Mouse (Mus musculus) cerebellum, adult 8-10 months (tissue): Measurements from ENCODE around the gene Uck2.

Source experiments
- DNase-seq: peaks from one replicate; pipeline ENCODE4 v3.0.0; 2022

Gene Uck2

GRCm38 (mm10) chr1:167205177-167205750 lies 79.9 kb downstream of the Uck2 start:
- DNase-seq = no peak

DNA sequence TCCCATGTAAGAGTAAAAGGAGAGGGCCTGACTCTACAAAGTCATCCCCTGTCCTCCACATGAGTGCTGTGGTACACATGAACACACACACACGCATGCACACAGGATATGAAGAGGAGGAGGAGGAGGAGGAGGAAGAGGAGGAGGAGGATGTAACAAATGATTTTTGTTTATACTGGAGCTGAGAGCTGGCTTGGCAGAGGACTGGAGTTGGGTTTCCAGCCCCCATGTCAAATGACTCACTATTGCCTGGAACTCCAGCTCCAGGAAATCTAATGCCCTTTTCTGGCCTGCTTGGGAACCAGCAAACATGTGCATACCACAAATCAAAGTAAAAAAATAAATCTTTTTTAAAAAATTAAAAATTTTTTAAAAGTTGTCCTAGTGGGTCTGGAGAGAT lies 80.7 kb downstream of the Uck2 start:
- DNase-seq = no peak

DNA sequence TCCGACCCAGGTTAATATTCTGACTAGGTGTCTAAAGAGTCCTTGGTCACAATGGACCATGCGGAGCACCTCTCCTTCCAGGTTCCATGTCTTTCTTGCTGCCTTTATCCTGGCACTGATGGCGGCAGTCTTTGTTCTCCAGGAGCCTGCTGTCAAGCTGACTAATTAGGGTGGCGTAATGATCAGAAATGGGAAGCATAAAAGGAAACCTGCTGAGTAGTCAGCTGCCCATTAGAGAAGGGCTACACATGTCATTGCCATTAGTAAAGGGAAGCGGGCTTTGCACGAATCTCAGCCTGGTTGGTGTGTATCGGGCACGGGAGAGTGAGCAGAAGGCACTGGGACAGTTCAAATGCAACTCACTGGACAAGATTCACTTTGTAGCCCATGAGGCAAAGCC lies 90.4 kb downstream of the Uck2 start:
- peak; percentile 62 for DNase-seq

- no peak for DNase-seq
Measured at GRCm38 (mm10) chr1:167187791-167188190, 97.3 kb downstream of the Uck2 start.

- DNase-seq = no peak
Measured at GRCm38 (mm10) chr1:167181919-167182616, 103.1 kb downstream of the Uck2 start.
